Mouse (Mus musculus): ENCODE data around the gene Ccdc141. TPM values are rescaled to one million over a fixed set of nuclear protein-coding genes. Genes with fewer than 3 reads are reported as not detected.

Ccdc141 gene
- 55.9 and 67.6 TPM in 2 replicates for polyA plus RNA-seq (2015; fragmentation: Nextera tagmentation; extraction: Ambion mirVana)

DNA sequence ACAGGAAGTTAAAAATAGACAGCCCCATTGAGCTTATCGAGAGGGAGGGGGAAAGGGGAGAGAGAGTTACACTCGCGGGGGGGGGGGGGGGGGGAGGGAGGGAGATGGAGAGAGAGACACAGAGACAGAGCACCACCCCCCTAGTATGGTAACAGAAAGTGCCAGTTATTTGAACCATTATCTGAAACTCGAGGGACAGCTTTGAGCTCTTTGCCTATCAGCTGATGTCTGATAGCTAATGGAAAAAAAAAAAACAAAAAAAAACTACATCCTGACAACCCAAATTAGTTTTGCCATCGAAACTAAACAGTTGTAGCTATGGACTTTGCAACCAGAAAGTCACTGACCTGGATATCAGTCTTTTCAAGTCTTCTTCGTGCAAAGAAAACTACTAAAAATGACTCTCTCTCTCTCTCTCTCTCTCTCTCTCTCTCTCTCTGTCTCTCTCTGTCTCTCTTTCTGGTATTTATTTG, at the start of gene Ccdc141:
Ccdc141 (minus strand) TSS at position 4 of the 473 bp plus-strand sequence.

DNA sequence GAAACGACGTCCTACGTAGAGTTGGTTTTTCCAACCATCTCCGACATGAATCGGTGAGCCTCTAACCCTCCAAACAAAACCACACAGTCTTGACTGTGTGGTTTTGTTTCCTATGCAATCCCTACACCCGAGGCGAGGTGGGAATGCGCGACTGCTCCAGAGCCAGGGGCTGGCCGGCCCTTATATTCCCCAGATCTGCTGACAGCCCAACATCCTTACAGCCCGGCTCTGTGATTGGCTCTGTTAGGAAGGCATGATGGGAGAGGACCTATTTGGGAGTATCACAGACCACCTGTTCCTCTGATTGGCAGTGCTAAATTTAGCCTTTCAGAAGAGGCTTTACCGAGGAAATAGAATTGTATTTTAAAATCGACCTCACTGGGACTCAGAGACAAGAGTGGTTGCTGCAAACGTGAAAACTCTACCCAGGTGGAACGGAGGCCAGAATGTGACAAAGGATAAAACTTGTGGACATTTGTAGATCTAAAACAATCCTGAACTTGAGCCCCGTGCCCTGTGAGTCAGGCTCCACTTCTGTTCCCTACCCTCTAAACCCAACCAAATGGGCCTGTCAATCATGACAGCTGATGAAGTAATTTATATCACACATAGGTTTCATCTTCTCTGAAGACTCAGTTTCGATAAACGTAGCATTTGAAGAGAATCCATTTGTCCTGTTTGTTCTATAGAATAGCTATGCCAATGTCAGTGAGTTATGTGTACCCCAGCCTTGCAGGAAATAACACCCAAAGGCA, 187.9 kb downstream of the Ccdc141 start, which contains the start of gene Ttn:
Ttn (minus strand) TSS at position 157 of the 755 bp plus-strand sequence.

Small RNA genes within 50 kb of the gene (microRNA-seq; reads per million reads assigned to microRNA genes)
- gene Gm44360 = 0 reads per million in 2 experiments

Other genes starting within 250 kb of the Ccdc141 start
- gene Ttn, start 188.1 kb downstream of the Ccdc141 start, polyA plus RNA-seq (2015; fragmentation: Nextera tagmentation; extraction: Ambion mirVana) = 1,157 and 1,539 TPM in 2 replicates
- 6.4 and 7.0 TPM in 2 replicates for gene Sestd1, start 110.0 kb upstream of the Ccdc141 start, polyA plus RNA-seq (2015; fragmentation: Nextera tagmentation; extraction: Ambion mirVana)